Mouse (Mus musculus): ENCODE data around the gene Cdk2ap2. TPM values are rescaled to one million over a fixed set of nuclear protein-coding genes. Genes with fewer than 3 reads are reported as not detected.
"Not testable (repeated sequence)": the region's sequence is repeated elsewhere in the genome, so short reads cannot be mapped to it uniquely, and the experiment has no call there.

Gene Cdk2ap2
- total RNA-seq, 2 experiments from 2014 or later, result 109 to 132 TPM

GRCm38 (mm10) chr19:4066877-4067276, 30.1 kb upstream of the Cdk2ap2 start:
- no peak for DNase-seq

GRCm38 (mm10) chr19:4068242-4068641, 28.7 kb upstream of the Cdk2ap2 start:
- not testable (repeated sequence) for DNase-seq

GRCm38 (mm10) chr19:4068717-4069410, 28.1 kb upstream of the Cdk2ap2 start:
- no peak for DNase-seq

- no peak for DNase-seq
Observed at GRCm38 (mm10) chr19:4070311-4070710, 26.7 kb upstream of the Cdk2ap2 start.

- no peak for DNase-seq
Observed at GRCm38 (mm10) chr19:4070756-4071155, 26.2 kb upstream of the Cdk2ap2 start.

GRCm38 (mm10) chr19:4071406-4071805, 25.6 kb upstream of the Cdk2ap2 start:
- no peak for DNase-seq

GRCm38 (mm10) chr19:4072706-4073424, 24.1 kb upstream of the Cdk2ap2 start:
- DNase-seq, result no peak

- DNase-seq, result no peak
Observed at GRCm38 (mm10) chr19:4075531-4075930, 21.5 kb upstream of the Cdk2ap2 start.

- no peak for DNase-seq
Observed at GRCm38 (mm10) chr19:4079594-4079993, 17.4 kb upstream of the Cdk2ap2 start.

- DNase-seq, result no peak
Observed at GRCm38 (mm10) chr19:4080511-4081009, 16.4 kb upstream of the Cdk2ap2 start.

- no peak for DNase-seq
Observed at GRCm38 (mm10) chr19:4081394-4081793, 15.6 kb upstream of the Cdk2ap2 start, which contains the start of gene Cabp2. Gene Cabp2, plus strand, starts transcription at chr19:4081578.

GRCm38 (mm10) chr19:4082219-4082965, 14.6 kb upstream of the Cdk2ap2 start:
- DNase-seq, result no peak

- no peak for DNase-seq
Observed at GRCm38 (mm10) chr19:4083316-4083715, 13.7 kb upstream of the Cdk2ap2 start.

- no peak for DNase-seq
Observed at GRCm38 (mm10) chr19:4083826-4084225, 13.2 kb upstream of the Cdk2ap2 start.

- no peak for DNase-seq
Observed at GRCm38 (mm10) chr19:4084984-4085383, 12.0 kb upstream of the Cdk2ap2 start.

GRCm38 (mm10) chr19:4086156-4086555, 10.8 kb upstream of the Cdk2ap2 start:
- no peak for DNase-seq

GRCm38 (mm10) chr19:4087090-4087489, 9.9 kb upstream of the Cdk2ap2 start:
- no peak for DNase-seq

- DNase-seq, result no peak
Observed at GRCm38 (mm10) chr19:4088146-4088545, 8.8 kb upstream of the Cdk2ap2 start.

GRCm38 (mm10) chr19:4089128-4089527, 7.9 kb upstream of the Cdk2ap2 start:
- DNase-seq, result no peak

GRCm38 (mm10) chr19:4090446-4090845, 6.5 kb upstream of the Cdk2ap2 start:
- DNase-seq, result no peak

- DNase-seq, result no peak
Observed at GRCm38 (mm10) chr19:4091383-4091782, 5.6 kb upstream of the Cdk2ap2 start.

- no peak for DNase-seq
Observed at GRCm38 (mm10) chr19:4092750-4093149, 4.2 kb upstream of the Cdk2ap2 start.

- DNase-seq, result no peak
Observed at GRCm38 (mm10) chr19:4093772-4094171, 3.2 kb upstream of the Cdk2ap2 start.
